Mouse (Mus musculus): ENCODE results near the gene Shmt2.

Shmt2 gene

DNA sequence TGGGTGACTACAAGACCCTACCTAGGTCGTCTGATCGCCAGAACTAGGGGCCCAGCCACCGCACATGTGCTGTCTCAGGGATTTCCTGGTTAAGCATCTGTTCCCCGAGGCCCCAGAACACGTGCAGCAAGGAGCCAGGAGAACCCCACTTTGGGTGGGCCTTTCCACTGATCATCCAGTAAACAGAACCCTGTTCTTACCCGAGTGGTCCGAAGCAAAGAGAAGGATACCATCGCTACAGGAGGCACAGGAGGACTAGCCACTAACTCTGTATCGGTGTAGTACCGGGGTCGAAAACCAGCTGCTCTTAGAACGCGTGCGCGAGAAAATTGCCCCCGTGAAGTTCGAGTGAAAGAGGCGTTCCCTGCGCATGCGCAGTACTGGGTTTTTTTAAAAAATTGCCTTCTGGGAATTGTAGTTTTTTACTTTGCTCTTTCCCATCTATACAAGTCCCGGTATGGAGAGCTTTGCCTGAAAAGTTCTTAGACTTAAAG, at the start of gene Shmt2:
TSS of gene Shmt2 (minus strand) at position 357 of the 494 bp plus-strand sequence.
- DNase-seq, result peak; percentile 88

- peak; percentile 19 for DNase-seq
Measured at GRCm38 (mm10) chr10:127570937-127571641, 48.8 kb upstream of the Shmt2 start.

GRCm38 (mm10) chr10:127570384-127570783, 48.1 kb upstream of the Shmt2 start:
- no peak for DNase-seq

GRCm38 (mm10) chr10:127569450-127569849, 47.2 kb upstream of the Shmt2 start:
- DNase-seq, result peak; percentile 88

DNA sequence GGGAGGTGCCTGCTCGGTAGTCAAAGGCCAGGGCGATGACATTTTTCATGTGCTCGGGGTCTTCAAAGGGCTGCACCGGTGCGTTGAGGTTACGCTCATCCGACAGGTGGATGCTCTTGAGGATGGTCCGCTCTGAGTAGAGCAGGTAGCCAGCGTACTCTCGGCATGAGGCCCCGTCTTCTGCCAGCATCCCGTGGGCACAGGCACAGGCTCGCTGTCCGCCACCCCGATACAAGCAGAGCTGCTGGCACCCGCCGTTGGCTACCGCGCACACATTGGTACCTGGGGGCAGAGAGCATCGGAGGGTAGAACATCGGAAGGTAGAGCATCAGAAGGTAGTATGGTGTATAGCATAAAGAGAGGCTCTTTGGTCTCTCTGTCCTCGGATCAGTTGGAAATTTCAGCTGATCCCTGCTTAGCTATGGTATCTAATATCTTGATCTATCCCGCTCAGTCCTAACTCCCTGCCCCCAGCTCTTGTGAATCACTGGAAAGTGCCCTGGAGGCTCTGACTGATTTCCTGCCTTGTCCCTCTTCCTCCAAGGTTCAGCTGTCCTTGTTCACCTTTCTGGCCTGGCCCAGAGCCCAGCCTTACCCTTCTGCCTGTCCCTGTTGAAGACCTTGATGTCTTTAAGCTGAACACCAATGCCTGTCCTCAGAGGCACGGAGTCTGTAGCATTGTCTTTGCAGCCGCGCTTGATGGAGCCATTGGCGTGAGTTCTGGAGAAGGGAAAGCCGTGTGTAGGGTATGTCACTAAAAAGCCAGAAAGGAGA, 44.5 kb upstream of the Shmt2 start:
- DNase-seq, result no peak

DNA sequence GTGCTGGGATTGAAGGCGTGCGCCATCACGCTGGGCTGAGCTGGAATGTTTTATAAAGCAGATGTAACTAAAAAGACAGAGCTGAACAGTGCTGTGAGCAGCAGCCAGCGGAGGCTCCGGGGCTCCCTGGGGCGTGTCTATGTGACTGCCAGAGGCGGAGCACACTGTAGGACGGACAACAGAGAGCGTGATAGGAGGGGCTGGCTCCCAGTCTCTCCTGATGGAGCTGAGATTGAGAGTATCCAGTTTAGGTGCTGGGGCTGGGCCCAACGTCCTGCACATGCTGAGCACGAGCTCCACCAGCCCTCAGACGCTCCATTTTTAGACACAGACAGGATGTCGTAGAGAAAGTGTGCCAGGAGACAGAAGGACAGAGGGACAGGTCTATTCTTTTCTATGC, 42.1 kb upstream of the Shmt2 start:
- DNase-seq, result no peak

DNA sequence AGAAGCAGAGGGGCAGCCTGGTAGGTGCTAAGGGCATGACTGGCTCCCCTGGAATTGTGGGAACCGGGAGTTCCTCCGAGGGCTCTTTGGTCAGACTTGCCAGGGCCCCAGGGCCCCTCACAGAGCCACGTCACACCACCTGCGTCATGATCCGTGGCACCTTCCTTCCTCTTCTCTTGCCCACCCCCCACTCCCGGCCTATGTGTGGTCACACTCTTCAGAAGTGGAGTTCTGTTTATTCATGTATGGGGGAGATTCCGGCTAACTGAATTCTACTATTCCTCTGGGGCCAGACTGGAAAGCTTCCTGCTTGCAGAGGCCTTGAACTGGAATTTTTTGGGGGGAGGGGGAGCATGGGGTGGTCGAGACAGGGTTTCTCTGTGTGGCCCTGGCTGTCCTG, 41.6 kb upstream of the Shmt2 start:
- no peak for DNase-seq

- no peak for DNase-seq
Measured at GRCm38 (mm10) chr10:127561145-127561544, 38.9 kb upstream of the Shmt2 start.

- DNase-seq, result no peak
Measured at GRCm38 (mm10) chr10:127557397-127557796, 35.2 kb upstream of the Shmt2 start.

DNA sequence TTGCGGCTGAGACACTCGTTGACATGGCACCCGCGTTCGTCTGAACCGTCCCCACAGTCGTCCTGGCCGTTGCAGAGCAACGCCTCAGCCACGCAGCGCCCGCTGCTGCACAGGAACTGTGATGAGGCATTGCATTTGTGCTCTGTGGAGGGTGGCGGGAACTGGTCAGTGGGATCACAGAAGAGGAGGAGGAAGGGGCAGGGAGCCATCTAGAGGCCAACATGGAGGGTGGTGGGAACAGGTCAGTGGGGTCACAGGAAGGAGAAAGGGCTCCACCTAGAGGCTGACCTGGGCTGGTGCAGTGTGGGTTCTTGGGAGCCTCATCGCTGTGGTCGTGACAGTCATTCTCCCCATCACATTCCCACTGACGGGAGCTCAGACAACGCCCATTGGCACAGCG, 33.5 kb upstream of the Shmt2 start:
- DNase-seq, result peak; percentile 31

DNA sequence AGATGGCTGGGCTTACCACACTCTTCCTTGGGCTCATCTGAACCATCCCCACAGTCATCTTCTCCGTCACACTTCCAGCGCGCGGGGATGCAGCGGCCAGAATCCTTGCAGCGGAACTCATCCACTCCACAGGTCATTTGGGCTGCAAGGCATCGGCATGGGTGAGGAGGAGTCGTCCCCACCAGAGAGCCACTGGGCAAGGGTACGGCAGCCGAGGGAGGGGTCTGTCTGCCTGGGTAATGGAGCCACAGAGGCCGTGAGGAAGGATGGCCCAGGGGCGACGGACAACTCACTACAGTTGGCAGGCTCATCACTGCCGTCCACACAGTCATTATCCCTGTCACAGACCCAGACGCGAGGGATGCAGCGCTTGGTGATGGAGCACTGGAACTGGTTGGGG, 27.6 kb upstream of the Shmt2 start:
- no peak for DNase-seq

DNA sequence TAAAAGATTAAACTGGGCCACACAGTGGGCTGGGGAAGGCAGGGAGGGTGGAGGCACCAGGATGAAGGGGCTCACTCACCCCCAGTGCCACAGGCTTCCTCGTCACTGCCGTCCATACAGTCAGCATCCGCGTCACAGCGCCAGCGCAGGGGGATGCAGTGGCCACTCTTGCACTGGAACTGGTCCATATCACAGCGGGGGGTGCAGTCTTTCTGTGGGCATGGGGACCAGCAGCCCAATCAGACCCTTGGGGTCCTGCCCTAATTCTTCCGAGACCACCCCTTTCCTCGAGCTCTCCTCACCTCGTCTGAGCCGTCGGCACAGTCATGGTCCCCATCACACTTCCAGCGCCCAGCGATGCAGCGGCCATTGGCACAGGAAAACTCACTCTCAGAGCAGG, 26.0 kb upstream of the Shmt2 start:
- DNase-seq, result no peak

DNA sequence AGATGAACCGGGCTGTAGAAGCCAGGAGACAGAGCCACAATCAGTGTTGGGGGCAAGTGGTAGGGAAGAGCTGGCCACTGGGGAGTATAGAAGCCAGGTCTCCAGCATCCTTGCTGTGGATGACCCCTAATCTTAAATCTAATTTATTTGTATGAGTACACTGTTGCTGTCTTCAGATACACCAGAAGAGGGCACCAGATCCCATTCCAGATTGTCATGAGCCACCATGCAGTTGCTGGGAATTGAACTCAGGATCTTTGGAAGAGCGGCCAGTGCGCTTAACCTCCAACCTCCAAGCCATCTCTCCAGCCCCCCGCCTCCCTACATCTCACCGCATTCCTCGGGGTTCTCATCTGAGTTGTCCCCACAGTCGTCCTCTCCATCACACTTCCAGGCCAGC, 24.3 kb upstream of the Shmt2 start:
- DNase-seq, result no peak

GRCm38 (mm10) chr10:127544375-127544774, 22.1 kb upstream of the Shmt2 start:
- DNase-seq, result no peak

DNA sequence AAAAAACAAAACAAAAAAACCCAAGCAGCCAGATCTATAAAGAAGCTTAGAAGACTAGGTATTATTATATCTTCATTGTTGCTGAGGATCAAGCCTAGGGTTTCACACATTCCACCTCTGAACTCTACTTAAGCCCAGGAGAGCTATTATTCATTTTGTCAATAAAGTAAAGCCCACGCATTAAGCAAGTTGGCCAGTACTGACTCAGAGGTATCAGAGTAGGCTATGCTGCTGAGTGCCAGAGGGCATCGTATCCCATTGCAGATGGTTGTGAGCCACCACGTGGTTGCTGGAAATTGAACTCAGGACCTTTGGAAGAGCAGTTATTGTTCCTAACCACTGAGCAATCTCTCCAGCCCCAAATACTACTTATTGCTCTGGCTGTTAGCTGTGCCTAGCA, 21.7 kb upstream of the Shmt2 start:
- DNase-seq, result no peak

- no peak for DNase-seq
Measured at GRCm38 (mm10) chr10:127542720-127543119, 20.5 kb upstream of the Shmt2 start.

DNA sequence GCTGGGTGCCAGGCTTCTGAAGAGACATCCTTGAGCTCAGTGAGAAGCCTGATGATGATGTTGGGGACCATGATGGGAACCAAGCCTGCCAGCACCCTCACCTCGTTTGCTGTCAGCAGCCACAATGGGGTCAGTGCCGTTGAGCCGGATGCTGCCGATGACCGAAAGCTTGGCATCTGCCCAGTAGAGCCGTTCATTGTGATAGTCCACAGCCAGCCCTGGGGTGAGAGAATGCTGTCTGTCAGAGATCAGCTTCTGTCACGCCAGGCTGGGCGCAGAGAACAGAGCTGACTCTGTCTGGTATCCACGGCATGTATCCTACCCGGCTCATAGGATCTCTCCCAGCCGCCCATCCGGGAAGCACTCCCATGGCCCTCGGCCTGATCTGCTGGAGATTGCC, 19.8 kb upstream of the Shmt2 start:
- DNase-seq, result peak; percentile 26

DNA sequence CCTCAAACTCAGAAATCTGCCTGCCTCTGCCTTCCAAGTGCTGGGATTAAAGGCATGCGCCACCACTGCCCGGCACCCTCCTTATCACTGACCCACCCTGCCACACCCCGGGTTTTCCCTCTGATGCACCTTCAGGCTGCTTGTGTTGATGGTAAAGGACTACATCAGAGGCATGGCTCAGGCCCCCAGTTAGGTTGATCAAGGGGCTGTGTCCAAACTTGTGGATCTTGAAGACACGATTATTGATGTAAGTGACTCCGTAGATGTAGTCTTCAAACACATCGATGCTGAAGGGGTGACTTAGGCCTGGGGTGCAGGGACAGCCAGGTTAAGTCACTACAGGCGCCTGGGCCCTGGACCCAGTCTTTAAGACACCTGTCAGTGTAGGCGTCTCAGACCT, 19.3 kb upstream of the Shmt2 start:
- no peak for DNase-seq

DNA sequence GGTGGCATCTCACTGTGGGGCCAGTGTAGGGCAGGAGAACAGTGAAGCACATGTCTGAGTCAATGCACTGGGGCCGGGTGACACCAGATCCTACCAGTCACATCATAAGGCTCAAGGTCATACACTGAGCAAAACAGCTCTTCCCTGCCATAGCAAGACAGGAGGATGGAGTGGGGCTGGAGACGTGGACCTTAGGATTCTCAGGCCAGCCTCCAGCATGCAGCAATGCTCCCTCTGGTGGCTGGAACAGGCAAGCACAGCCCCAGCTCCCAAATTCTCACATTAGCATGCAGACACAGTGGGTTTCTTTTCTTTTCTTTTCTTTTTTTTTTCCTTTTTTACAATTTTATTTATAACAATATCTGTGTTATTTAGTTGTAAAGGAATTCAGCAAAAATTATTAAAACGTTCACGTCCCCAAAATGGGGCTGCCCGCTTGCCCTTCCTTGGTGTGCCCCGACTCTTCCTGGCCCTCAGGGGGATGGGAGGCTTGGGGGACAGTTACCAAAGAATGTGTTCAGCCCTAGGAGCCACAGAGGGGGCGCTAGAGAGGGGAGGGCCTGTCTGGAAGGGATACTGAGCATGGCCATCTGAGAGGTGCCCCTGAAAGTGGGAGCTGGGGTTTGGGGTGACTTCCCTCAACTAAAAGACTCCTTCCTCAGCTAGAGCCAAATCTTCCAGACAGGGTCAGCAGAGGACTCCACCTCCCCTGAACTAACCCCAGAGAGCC, 15.8 kb upstream of the Shmt2 start:
- DNase-seq, result peak; percentile 82

- DNase-seq, result peak; percentile 53
Measured at GRCm38 (mm10) chr10:127536586-127537314, 14.5 kb upstream of the Shmt2 start.

DNA sequence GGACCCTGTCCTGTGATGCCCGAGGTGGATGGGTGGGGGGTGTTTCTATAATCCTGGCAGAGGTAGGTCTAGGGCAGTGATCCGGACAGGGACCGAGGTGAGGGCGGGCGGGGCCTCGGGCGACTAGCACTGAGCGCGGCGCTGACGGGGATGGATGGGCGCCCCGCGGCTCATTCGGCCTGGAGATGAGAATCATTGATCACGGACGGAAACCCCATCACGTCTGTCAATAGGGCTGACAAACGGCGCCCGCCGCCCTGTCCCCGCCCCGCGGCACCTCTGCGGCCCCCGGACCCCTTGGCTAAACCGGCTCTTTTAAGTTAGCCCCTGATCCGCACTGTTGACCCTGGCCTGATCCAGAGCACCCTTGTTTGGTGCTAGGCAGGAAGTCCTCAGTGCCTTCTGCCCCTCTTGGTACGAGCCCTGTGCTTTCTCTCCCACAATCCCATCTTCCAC, 12.7 kb upstream of the Shmt2 start:
- no peak for DNase-seq

DNA sequence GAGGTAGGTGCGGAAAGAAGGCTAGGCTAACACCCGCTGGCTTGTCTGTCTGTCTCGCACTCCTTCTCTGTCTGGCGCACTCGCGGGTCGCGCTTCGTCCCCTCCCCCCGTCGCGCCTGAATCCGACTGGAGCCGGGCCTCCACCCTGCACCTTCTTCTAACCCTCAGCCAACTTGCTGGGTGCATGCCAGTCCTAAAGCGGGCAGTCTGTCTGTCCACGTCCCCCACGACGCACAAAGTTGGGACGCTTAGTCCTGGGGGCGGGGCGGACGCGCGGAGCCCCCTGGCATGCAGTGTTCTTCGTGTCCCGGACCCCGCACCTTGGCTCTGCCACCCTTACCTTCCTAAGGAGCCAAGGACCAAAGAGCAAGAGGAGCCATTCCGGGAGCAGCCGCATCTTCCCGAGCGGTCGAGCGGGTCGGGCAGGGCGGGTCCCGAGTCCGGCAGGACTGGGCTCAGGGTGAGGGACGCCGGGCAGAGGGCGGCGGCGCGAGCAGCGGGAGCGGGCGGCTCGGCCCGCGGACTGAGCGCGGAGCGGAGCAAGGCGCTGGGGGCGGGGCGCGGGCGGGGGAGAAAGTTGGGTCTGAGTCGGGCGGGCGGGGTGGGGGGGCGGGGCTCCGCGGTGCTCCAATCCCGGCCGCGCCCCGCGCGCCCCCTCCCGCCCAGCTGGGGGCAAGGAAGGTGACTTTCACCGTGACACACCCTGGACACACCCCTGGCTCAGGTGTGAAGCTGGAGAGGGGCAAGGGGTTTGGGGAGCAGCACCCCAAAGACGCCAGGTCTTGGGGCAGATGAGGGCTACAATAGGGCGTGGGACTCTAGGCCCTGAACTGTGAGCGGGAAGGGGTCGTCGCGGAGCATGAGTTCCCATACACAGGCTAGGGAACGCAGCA, 12.0 kb upstream of the Shmt2 start, which contains the start of gene Nxph4:
TSS of gene Nxph4 (minus strand) at position 524 of the 893 bp plus-strand sequence.
- no peak for DNase-seq

All from lung, postnatal 14 days (tissue).